Mouse (Mus musculus): ENCODE results near the gene Mmp19. TPM values are rescaled to one million over a fixed set of nuclear protein-coding genes. Genes with fewer than 3 reads are reported as not detected.

Mmp19 gene
- total RNA-seq, 2 experiments from 2014 or later = 1.3 to 1.9 TPM

DNA sequence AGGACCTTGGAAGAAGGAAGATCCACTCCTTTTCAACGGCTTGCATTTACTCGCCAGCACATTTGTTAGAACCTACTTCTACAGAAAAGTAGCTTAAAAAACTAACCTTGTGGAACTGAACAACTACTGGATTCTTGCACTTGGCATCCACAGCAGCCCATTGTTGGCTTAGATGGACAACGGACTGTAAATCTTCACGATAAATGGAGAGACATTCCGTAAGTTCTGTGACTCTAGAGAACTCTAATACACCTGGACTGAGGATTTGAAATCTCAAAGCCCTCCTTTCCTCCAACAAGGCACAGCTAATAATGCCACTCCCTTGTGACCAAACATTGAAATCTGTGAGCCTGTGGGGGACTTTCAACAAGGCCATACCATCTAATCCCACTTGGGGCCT, 52.5 kb downstream of the Mmp19 start:
- ATAC-seq (replicated peaks; ENCODE audit: low FRiP score, poor library complexity, severe bottlenecking) = no peak

DNA sequence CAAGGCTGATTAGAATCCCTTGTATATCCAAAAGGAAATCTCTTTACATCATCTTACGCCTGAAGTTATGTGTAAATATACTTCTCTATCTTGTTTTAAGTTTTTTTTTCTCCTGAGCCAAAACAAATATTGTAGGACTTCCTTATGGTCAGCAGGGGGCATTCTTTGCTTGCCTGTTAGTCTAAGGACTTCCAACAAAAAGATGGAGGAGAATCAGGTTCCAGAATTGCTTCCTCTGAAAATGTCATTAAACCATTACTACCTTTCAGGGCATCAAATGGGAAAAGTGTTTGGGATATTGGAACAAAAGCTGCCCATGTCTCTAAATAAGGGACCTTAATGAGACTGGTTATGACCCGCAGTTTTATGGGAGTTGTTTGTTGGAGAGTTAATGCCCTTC, 54.8 kb downstream of the Mmp19 start:
- no peak for ATAC-seq (replicated peaks; ENCODE audit: low FRiP score, poor library complexity, severe bottlenecking)

DNA sequence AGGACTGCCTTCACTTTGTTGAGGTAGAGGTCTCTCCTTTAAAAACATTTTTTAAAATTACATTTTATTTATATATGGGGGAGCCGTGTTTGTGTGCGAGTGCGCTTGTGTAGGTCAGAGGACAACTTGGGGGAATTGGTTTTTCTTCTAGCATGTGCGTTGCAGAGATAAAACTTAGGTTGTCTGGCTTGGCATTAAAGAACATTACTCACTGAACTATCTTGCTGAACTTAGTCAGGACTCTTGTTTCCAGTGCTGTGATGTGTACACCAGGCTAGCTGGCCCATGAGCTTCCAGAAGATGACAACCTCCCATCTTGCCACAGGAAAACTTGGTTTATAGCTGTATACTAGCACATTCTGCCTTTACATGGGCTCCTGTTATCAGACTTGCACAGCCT, 56.0 kb downstream of the Mmp19 start:
- no peak for ATAC-seq (replicated peaks; ENCODE audit: low FRiP score, poor library complexity, severe bottlenecking)

- no peak for ATAC-seq (replicated peaks; ENCODE audit: low FRiP score, poor library complexity, severe bottlenecking)
Observed at GRCm38 (mm10) chr10:128848426-128848825, 57.7 kb downstream of the Mmp19 start.

DNA sequence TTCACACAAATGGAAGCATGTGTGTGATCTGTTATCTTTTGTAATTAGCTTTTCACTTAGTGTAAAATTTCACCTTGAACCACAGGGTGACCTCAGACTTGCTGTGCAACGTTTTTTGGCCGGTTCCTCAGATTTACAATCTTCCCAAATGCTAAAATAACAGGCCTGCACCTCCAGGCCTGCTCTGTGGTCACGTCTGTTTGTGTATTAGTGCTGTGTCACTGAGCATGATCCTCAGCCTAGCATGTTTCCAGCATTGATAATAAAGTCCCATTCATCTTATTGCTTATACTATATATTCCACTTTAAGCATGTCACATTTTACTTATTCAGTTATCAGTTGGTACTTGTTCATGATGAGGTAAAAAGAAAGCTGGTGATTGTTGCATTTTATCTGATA, 59.6 kb downstream of the Mmp19 start:
- ATAC-seq (replicated peaks; ENCODE audit: low FRiP score, poor library complexity, severe bottlenecking) = no peak

Other genes with a start within 250 kb of the Mmp19 start
- 0.72 and 2.9 TPM in 2 replicates for gene Zc3h10, start 243.1 kb upstream of the Mmp19 start, total RNA-seq (2015; ENCODE audit: low replicate concordance)
- 5.9 and 6.4 TPM in 2 replicates for gene Zc3h10, start 243.1 kb upstream of the Mmp19 start, total RNA-seq (2017; ENCODE audit: low replicate concordance)
- gene Rpl41, start 241.6 kb upstream of the Mmp19 start, total RNA-seq (2015; ENCODE audit: low replicate concordance) = 1,611 and 1,688 TPM in 2 replicates
- gene Rpl41, start 241.6 kb upstream of the Mmp19 start, total RNA-seq (2017; ENCODE audit: low replicate concordance) = 704 and 1,169 TPM in 2 replicates
- 122 and 141 TPM in 2 replicates for gene Pa2g4, start 224.9 kb upstream of the Mmp19 start, total RNA-seq (2015; ENCODE audit: low replicate concordance)
- 87.7 and 97.9 TPM in 2 replicates for gene Pa2g4, start 224.9 kb upstream of the Mmp19 start, total RNA-seq (2017; ENCODE audit: low replicate concordance)
- gene Erbb3, start 201.3 kb upstream of the Mmp19 start, total RNA-seq (2015; ENCODE audit: low replicate concordance) = 0.84 and 1.1 TPM in 2 replicates
- 0.39 and 0.53 TPM in 2 replicates for gene Erbb3, start 201.3 kb upstream of the Mmp19 start, total RNA-seq (2017; ENCODE audit: low replicate concordance)
- gene Rps26, start 164.2 kb upstream of the Mmp19 start, total RNA-seq (2015; ENCODE audit: low replicate concordance) = 581 and 593 TPM in 2 replicates
- gene Rps26, start 164.2 kb upstream of the Mmp19 start, total RNA-seq (2017; ENCODE audit: low replicate concordance) = 151 and 338 TPM in 2 replicates
- not detected in 2 replicates for gene Ikzf4, start 144.9 kb upstream of the Mmp19 start, total RNA-seq (2015; ENCODE audit: low replicate concordance)
- not detected in 2 replicates for gene Ikzf4, start 144.9 kb upstream of the Mmp19 start, total RNA-seq (2017; ENCODE audit: low replicate concordance)
- 21.4 and 35.7 TPM in 2 replicates for gene Suox, start 116.8 kb upstream of the Mmp19 start, total RNA-seq (2015; ENCODE audit: low replicate concordance)
- 27.7 and 43.4 TPM in 2 replicates for gene Suox, start 116.8 kb upstream of the Mmp19 start, total RNA-seq (2017; ENCODE audit: low replicate concordance)
- gene Rab5b, start 94.6 kb upstream of the Mmp19 start, total RNA-seq (2015; ENCODE audit: low replicate concordance) = 30.6 and 54.1 TPM in 2 replicates
- gene Rab5b, start 94.6 kb upstream of the Mmp19 start, total RNA-seq (2017; ENCODE audit: low replicate concordance) = 37.7 and 46.8 TPM in 2 replicates
- not detected in 2 replicates for gene Pmel, start 86.7 kb upstream of the Mmp19 start, total RNA-seq (2015; ENCODE audit: low replicate concordance)
- 0.39 TPM in 1 of 2 replicates, not detected in the other for gene Pmel, start 86.7 kb upstream of the Mmp19 start, total RNA-seq (2017; ENCODE audit: low replicate concordance)
- 111 and 124 TPM in 2 replicates for gene Cdk2, start 85.9 kb upstream of the Mmp19 start, total RNA-seq (2015; ENCODE audit: low replicate concordance)
- 62.0 and 73.5 TPM in 2 replicates for gene Cdk2, start 85.9 kb upstream of the Mmp19 start, total RNA-seq (2017; ENCODE audit: low replicate concordance)
- gene Dgka, start 46.1 kb upstream of the Mmp19 start, total RNA-seq (2015; ENCODE audit: low replicate concordance) = 9.6 and 16.2 TPM in 2 replicates
- 2.5 and 9.6 TPM in 2 replicates for gene Dgka, start 46.1 kb upstream of the Mmp19 start, total RNA-seq (2017; ENCODE audit: low replicate concordance)
- 13.8 and 19.5 TPM in 2 replicates for gene Pym1, start 43.0 kb upstream of the Mmp19 start, total RNA-seq (2015; ENCODE audit: low replicate concordance)
- gene Pym1, start 43.0 kb upstream of the Mmp19 start, total RNA-seq (2017; ENCODE audit: low replicate concordance) = 15.5 and 19.7 TPM in 2 replicates
- gene Dnajc14, start 13.2 kb downstream of the Mmp19 start, total RNA-seq (2015; ENCODE audit: low replicate concordance) = 15.1 and 15.5 TPM in 2 replicates
- gene Dnajc14, start 13.2 kb downstream of the Mmp19 start, total RNA-seq (2017; ENCODE audit: low replicate concordance) = 23.5 and 24.6 TPM in 2 replicates
- gene Tmem198b, start 13.5 kb downstream of the Mmp19 start, total RNA-seq (2015; ENCODE audit: low replicate concordance) = 6.5 TPM in 1 of 2 replicates, not detected in the other
- gene Tmem198b, start 13.5 kb downstream of the Mmp19 start, total RNA-seq (2017; ENCODE audit: low replicate concordance) = 0.26 and 2.0 TPM in 2 replicates
- 151 and 206 TPM in 2 replicates for gene Sarnp, start 26.4 kb downstream of the Mmp19 start, total RNA-seq (2015; ENCODE audit: low replicate concordance)
- 162 and 172 TPM in 2 replicates for gene Sarnp, start 26.4 kb downstream of the Mmp19 start, total RNA-seq (2017; ENCODE audit: low replicate concordance)
- 32.7 and 45.4 TPM in 2 replicates for gene Ormdl2, start 30.7 kb downstream of the Mmp19 start, total RNA-seq (2015; ENCODE audit: low replicate concordance)
- 23.9 and 91.4 TPM in 2 replicates for gene Ormdl2, start 30.7 kb downstream of the Mmp19 start, total RNA-seq (2017; ENCODE audit: low replicate concordance)
- 0.36 TPM in 1 of 2 replicates, not detected in the other for gene Gdf11, start 100.8 kb downstream of the Mmp19 start, total RNA-seq (2015; ENCODE audit: low replicate concordance)
- gene Gdf11, start 100.8 kb downstream of the Mmp19 start, total RNA-seq (2017; ENCODE audit: low replicate concordance) = not detected in 2 replicates
- gene Cd63, start 110.1 kb downstream of the Mmp19 start, total RNA-seq (2015; ENCODE audit: low replicate concordance) = 57.4 and 85.1 TPM in 2 replicates
- gene Cd63, start 110.1 kb downstream of the Mmp19 start, total RNA-seq (2017; ENCODE audit: low replicate concordance) = 17.7 and 28.4 TPM in 2 replicates
- 11.7 TPM in 1 of 2 replicates, not detected in the other for gene Rdh5, start 132.0 kb downstream of the Mmp19 start, total RNA-seq (2015; ENCODE audit: low replicate concordance)
- 20.1 TPM in 1 of 2 replicates, not detected in the other for gene Rdh5, start 132.0 kb downstream of the Mmp19 start, total RNA-seq (2017; ENCODE audit: low replicate concordance)
- gene Bloc1s1, start 133.1 kb downstream of the Mmp19 start, total RNA-seq (2015; ENCODE audit: low replicate concordance) = 49.0 and 51.2 TPM in 2 replicates
- gene Bloc1s1, start 133.1 kb downstream of the Mmp19 start, total RNA-seq (2017; ENCODE audit: low replicate concordance) = 15.5 and 37.2 TPM in 2 replicates
- not detected in 2 replicates for gene Itga7, start 142.9 kb downstream of the Mmp19 start, total RNA-seq (2015; ENCODE audit: low replicate concordance)
- gene Itga7, start 142.9 kb downstream of the Mmp19 start, total RNA-seq (2017; ENCODE audit: low replicate concordance) = not detected in 2 replicates
- not detected in 2 replicates for gene Mettl7b, start 170.1 kb downstream of the Mmp19 start, total RNA-seq (2015; ENCODE audit: low replicate concordance)
- not detected in 2 replicates for gene Mettl7b, start 170.1 kb downstream of the Mmp19 start, total RNA-seq (2017; ENCODE audit: low replicate concordance)
- gene Olfr9, start 198.5 kb downstream of the Mmp19 start, total RNA-seq (2015; ENCODE audit: low replicate concordance) = not detected in 2 replicates
- not detected in 2 replicates for gene Olfr9, start 198.5 kb downstream of the Mmp19 start, total RNA-seq (2017; ENCODE audit: low replicate concordance)
- not detected in 2 replicates for gene Olfr763, start 219.9 kb downstream of the Mmp19 start, total RNA-seq (2015; ENCODE audit: low replicate concordance)
- gene Olfr763, start 219.9 kb downstream of the Mmp19 start, total RNA-seq (2017; ENCODE audit: low replicate concordance) = not detected in 2 replicates
- gene Olfr764-ps1, start 249.0 kb downstream of the Mmp19 start, total RNA-seq (2015; ENCODE audit: low replicate concordance) = not detected in 2 replicates
- not detected in 2 replicates for gene Olfr764-ps1, start 249.0 kb downstream of the Mmp19 start, total RNA-seq (2017; ENCODE audit: low replicate concordance)

All from erythroid progenitor cell, adult 5-6 weeks (primary cell).